Comparison of ENCODE assay signal across 1 mouse cellular context in genomic region chr13:98810143-98810542, GRCm38 (mm10).
A peak's percentile ranks its signal among the peaks of the same experiment; 100 is the strongest.
TF ChIP-seq lines count a peak whose summit lies in the region.

No protein-coding gene starts in this region.

TF ChIP-seq in MEL, 35 proteins besides CTCF, POLR2A, EP300 and RAD21 (continued from another document):
- TF ChIP-seq SIN3A (IDR thresholded peaks at IDR 0.05; ENCODE audit: low read length): peak; percentile 99
- no peak; the same call in 1 of the 2 replicates for TF ChIP-seq MYC (IDR thresholded peaks at IDR 0.05; ENCODE audit: low read depth, low read length)
- TF ChIP-seq MEF2A (IDR thresholded peaks at IDR 0.05; ENCODE audit: extremely low read depth, insufficient replicate concordance, low read depth, low read length, poor library complexity, severe bottlenecking): no peak
- TF ChIP-seq BHLHE40 (IDR thresholded peaks at IDR 0.05; ENCODE audit: borderline replicate concordance, low read depth, low read length): peak; percentile 70
- peak; percentile 84 for TF ChIP-seq GATA1 (IDR thresholded peaks at IDR 0.05; ENCODE audit: low read depth, low read length)
- TF ChIP-seq TCF12 (IDR thresholded peaks at IDR 0.05; ENCODE audit: low read depth, low read length): peak; percentile 85
- TF ChIP-seq NELFE (IDR thresholded peaks at IDR 0.05; ENCODE audit: low read depth, low read length): no peak
- no peak for TF ChIP-seq ELF1 (IDR thresholded peaks at IDR 0.05; ENCODE audit: low read depth, low read length)
- TF ChIP-seq KAT2A (conservative IDR thresholded peaks at IDR 0.05; ENCODE audit: low read depth, low read length): no peak
- TF ChIP-seq UBTF (IDR thresholded peaks at IDR 0.05; ENCODE audit: borderline replicate concordance, insufficient read depth, low read depth, low read length): no peak
